Mouse (Mus musculus) bone marrow, adult 2 months (tissue): Measurements from ENCODE around the gene Sec14l4.

ENCODE experiments used
- CTCF ChIP-seq: fragments of 200-500 bp; IDR thresholded peaks from 2 replicates; pipeline ENCODE4 v1.5.1; 2011; ENCODE audit warnings: low read length, control low read depth; ENCODE audit not compliant: control insufficient read depth, insufficient read depth
- POLR2A ChIP-seq: fragments of 200-500 bp; IDR thresholded peaks from 2 replicates; pipeline ENCODE4 v1.6.1; 2011; ENCODE audit warnings: low read depth, mild to moderate bottlenecking, control low read depth, low read length, borderline replicate concordance; ENCODE audit not compliant: control insufficient read depth

- no peak for TF ChIP-seq CTCF
- no peak for TF ChIP-seq POLR2A
Measured at GRCm38 (mm10) chr11:4012616-4013015, 18.6 kb upstream of the Sec14l4 start.
